Mouse (Mus musculus): Measurements from ENCODE around the gene Cryzl1.

Cryzl1 gene

DNA sequence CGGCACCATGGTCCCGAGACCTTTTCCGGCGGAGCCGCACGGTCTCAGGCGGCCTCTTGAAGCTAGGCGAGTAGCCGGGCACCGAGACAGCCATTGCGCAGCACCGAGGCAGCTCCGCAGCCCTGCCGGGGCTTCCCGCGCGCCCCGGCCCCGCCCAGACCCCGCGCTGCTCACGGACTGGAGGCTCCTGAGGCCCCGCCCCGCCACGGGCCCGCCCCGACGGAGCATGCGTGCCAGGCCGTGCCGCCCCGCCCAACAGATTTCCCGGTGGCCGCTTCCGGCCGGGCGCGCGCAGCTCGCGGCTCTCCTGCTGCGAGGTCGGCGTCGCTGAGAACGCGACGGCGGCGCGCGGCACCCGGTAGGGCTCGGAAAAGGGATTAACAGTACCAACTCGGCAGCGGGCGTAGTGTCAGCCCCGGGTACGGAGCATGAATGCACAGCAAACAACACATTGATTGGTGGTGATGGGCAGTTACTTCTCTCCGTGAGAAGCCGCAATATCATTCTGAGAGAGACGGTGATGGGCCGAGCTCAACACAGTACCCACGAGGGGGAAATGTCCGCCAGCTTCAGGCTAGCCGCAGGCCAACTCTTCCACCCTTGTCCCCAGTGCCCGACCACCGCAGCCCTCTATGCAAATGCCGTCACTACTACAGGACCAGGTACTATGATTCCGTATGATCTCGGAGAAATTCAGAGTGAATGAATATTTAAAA lies 40.0 kb downstream of the Cryzl1 start, which contains the start of gene Donson:
Donson (minus strand) TSS at position 152 of the 716 bp plus-strand sequence.
- peak; percentile 85 for DNase-seq (ENCODE audit: low read depth, low spot score)

DNA sequence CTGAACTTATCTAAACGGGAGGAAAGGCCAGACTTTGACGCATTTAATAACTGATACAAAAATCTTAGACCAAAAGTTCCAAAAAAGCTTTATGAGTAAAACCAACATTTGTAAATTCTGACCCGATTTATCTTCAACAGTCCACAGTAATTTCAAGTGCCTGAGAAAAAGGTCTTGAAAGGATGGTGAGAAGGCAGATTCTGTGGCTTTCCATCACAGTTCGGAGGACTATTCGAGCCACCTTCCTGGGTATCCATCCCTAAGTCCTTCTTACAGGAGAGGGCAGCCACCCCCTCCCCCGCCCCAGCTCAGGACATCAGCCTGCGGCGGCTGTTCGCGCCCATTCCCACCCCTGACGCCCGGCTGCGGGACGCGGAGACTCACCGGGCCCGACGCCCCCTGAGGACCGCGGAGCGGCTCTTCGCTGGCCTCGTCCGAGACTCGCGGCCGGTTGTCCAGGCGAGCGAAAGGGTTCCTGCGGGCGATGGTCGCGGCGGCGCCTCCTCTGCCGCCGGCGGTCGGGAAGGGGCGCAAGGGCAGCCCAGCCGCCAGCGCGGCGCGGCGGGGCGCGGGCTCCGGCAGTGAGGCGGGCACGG lies 40.7 kb downstream of the Cryzl1 start:
- no peak for DNase-seq (ENCODE audit: low read depth, low spot score)

DNA sequence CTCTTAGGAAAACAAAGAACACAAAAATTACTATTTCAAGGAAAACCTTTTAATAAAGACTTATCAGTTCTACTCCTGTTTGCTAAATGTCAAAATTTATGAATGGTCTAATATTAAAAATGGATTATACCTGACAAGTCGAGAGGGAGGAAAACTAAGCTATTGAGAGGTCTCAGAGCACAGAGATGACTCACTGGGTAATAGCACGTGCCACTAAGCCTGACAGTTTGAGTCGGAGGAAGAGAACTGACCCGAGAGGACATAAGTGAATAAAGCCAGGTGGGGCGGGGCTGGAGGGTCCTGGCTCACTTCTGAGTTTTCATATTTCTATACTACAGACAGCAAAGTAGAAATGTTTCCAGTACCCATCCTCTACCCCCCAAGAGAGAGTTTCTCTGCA lies 42.4 kb downstream of the Cryzl1 start:
- DNase-seq (ENCODE audit: low read depth, low spot score): no peak

DNA sequence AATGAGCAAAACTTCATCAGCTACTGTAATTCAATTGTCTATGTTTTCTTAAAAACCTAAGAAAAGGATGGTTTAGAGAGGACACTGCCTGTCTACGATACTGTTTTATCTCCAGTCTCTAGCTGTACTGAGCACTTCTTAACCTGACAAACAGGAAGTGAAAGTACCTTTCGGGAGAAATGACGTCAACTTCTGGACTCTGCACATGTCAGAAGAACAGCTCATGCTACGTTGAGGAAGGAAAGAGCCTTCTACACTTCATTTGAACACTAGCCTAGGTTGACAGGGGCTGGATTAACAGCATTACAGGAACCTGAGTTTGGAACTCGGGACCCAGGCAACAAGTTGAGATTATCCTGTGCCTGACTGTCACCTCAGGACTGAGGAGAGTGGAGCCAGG lies 43.2 kb downstream of the Cryzl1 start:
- DNase-seq (ENCODE audit: low read depth, low spot score): no peak

DNA sequence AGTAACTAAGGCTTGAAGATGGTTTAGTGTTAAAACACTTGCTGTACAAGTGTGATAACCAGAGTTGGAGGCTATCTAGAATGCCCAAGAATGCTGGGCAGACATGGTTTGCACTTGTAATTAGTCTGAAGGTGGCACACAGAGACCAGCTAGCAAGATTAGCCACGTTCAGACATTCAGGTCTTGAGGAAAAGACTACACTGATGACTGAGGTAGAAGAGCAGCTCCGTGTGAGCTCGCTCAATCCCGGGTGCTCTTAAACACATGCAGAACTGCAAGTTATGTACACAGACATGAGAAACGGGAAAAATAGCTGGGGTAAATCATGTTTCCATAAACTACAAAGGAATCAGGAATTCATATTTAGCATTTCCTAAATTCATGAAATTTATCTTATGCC lies 48.1 kb downstream of the Cryzl1 start:
- DNase-seq (ENCODE audit: low read depth, low spot score): no peak

DNA sequence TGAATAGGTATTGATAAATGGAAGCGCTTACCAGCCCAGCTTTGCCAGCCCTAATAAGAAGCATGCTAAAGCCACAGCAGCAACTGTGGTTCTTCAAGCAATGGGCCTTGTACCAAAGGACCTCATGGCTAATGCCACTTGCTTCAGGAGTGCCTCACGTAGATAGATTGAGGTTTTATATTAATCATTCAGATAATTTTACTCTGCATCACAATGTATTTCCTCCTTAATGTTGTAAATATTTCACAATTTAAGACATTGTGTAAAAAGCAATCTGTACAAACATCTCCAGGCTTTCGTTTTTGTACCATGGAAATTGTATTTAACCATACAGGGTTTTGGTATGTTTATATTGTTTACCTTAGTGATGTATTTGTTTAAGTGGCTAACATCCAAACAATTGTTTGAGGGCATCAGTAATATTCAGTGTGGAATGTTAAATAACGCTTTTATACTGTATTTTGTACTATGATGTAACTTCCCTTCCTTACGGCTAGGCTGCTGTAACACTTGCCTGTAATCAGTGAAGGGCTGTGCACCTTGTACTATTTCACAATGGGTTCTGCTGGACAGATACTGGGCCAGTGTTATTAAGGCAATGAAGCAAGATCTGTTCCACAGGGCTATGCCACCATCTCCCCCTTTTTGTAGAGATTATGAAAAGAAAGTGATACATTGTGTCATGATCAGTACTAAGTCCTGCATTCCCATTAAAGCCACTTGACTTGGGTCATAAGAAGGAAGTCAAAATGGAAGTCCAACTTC lies 50.4 kb downstream of the Cryzl1 start:
- DNase-seq (ENCODE audit: low read depth, low spot score): no peak

DNA sequence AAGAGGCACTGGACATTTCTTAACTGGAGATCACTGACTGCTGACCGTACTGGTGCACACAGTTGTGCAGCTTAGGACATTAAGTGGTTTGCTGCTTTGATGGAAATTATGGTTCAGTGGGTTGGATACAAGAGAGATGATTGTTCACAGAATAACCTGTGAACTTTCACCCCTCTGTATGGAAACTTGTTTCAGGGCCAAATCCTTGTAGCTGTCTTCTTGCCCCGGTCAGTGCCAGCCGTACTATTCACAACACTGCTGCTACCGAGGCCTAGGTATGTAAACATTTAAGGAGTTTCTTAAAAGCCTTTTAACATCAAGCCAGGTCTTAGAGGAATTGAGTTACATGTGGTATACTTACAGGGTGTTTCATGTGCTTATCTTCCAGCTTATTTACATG lies 54.3 kb downstream of the Cryzl1 start:
- DNase-seq (ENCODE audit: low read depth, low spot score): no peak

DNA sequence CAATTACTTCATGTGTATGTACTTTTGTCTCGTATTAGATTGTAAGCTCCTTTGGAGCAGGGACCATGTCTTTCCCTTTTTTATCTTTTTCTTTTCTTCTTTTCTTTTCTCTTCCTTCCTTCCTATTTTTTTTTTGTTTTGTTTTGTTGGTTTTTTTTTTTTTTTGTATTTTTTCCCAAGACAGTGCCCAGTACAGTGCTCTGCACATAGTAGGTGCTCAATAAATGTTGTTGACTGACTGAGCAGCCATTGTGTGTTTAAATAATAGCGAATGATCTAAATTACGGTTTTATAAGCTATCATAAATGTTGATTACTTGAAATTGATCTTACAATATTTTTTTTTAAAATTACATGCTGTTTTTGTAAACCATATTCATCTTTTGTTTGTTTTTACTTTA lies 65.0 kb downstream of the Cryzl1 start:
- no peak for DNase-seq (ENCODE audit: low read depth, low spot score)

DNA sequence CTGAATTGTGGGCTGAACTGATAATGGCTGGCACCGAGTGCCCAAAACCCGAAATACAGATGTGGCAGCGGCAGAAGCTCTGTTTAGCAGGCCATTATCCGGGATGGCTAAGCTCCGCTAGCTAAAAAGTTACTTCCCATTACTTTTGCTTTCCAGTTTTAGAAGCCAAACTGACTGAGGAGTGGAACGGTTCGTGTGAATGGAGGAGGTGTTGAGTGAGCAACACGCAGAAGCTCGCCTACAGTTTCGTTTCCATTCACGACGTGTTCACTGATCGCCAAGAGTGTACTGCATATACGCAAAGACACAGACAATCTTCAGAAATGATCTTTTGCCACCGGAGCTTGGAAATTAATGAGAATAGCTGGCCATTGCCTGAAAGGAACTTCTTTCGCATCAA lies 66.4 kb downstream of the Cryzl1 start:
- no peak for DNase-seq (ENCODE audit: low read depth, low spot score)

DNA sequence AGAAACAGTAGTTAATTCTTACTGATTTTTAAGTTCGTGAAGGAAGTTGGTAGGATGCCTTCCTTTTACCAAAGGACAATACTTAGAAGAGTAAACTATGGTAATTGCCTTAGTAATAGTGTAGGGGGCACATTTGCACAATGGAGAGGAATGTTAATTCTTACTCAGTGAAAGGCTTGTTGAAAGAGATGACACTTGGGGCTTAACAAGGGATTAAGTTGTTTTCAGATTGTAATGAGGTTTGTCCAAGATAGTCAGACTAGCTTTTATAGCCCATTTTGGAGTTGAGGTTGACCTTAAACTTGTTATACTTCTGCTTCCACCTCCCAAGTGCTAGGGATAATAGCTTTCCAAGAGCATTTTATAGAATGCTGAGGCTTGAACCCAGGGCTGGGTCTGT lies 67.4 kb downstream of the Cryzl1 start:
- no peak for DNase-seq (ENCODE audit: low read depth, low spot score)

DNA sequence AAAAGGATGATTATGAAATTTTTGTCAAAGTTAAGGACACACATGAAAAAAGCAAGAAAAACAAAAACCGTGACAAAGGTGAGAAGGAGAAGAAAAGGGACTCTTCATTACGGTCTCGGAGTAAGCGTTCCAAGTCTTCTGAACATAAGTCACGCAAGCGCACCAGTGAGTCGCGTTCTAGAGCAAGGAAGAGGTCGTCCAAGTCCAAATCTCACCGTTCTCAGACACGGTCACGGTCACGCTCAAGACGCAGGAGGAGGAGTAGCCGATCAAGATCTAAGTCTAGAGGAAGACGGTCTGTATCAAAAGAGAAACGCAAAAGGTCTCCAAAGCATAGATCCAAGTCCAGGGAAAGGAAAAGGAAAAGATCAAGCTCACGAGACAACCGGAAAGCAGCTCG lies 69.0 kb downstream of the Cryzl1 start:
- no peak for DNase-seq (ENCODE audit: low read depth, low spot score)

DNA sequence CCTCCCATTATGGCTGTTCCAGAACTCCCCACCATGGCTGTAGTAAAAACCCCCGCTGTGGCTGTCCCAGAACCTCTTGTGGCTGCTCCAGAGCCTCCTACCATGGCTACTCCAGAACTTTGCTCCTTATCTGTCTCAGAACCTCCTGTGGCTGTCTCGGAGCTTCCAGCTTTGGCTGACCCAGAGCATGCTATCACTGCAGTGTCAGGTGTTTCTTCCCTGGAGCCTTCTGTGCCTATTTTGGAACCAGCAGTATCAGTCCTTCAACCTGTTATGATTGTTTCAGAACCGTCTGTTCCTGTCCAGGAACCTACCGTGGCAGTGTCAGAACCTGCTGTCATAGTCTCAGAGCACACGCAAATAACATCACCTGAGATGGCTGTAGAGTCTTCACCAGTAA lies 70.3 kb downstream of the Cryzl1 start:
- no peak for DNase-seq (ENCODE audit: low read depth, low spot score)

DNA sequence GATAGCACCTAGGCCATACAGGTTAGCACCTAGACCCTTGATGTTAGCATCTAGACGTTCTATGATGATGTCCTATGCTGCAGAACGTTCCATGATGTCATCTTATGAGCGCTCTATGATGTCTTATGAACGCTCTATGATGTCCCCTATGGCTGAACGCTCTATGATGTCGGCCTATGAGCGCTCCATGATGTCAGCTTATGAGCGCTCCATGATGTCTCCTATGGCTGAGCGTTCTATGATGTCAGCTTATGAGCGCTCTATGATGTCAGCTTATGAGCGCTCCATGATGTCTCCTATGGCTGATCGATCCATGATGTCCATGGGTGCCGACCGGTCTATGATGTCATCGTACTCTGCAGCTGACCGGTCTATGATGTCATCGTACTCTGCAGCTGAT lies 71.5 kb downstream of the Cryzl1 start:
- DNase-seq (ENCODE audit: low read depth, low spot score): no peak

DNA sequence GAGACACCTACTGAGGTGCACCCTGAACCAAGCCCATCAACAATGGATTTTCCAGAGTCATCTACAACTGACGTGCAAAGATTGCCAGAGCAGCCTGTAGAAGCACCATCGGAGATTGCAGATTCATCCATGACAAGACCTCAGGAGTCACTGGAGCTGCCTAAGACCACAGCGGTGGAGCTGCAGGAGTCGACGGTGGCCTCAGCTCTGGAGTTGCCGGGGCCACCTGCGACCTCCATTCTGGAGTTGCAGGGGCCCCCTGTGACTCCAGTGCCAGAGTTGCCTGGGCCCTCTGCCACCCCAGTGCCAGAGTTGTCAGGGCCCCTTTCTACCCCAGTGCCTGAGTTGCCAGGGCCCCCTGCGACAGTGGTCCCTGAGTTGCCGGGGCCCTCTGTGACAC lies 73.5 kb downstream of the Cryzl1 start:
- no peak for DNase-seq (ENCODE audit: low read depth, low spot score)

DNA sequence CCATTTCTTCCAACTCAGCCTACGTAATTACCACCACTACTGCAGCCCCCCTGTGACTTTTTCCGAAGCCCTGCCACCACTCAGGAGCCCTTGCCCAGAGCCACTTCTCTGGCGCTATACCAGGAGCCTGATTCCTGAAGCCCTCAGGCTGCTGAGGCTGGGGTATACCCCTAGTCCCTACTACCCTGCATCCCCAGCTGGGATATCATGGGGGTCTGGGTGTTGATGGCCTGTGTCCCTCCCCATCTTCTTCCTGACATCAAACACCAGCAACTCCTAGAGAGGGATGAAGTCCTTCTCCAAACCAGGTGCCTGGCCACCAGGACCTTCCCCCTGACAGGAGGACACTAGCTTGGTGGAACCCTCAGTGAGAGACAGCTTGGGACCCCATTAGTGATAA lies 76.6 kb downstream of the Cryzl1 start:
- DNase-seq (ENCODE audit: low read depth, low spot score): no peak

DNA sequence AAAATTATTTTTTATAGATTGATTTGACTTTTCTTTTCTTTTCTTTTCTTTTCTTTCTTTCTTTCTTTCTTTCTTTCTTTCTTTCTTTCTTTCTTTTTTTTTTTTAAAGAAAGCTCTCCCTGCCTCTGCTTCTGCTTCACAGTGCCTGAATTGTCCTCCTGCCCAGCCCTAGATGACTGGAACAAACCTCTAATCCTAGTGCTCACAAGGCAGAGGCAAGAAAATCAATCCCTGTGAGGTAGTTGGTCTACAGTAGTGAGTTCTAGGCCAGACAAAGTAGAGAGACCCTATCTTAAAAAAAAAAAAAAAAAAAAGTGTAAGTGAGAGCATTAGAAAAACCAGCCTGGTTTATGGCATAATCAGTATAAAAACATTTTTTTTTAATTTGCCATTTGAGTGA lies 79.0 kb downstream of the Cryzl1 start:
- DNase-seq (ENCODE audit: low read depth, low spot score): no peak

DNA sequence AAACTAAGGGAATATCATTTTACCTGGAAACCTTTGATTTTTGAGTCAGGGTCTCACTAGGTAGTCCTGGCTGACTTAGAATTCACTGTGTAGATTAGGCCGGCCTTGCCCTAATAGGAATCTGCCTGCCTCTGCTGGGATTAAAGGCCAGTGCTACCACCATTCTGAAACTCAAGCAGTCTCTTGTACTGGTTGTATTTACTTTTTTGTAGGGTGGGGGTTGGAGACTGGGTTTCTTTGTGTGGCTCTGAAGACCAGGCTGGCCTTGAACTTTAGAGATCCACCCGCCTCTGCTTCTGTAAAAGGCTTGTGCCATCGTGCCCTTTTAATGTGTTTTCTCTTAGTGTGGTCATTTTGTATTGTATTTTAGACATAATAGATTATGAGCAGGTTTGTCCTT lies 79.5 kb downstream of the Cryzl1 start:
- DNase-seq (ENCODE audit: low read depth, low spot score): no peak

DNA sequence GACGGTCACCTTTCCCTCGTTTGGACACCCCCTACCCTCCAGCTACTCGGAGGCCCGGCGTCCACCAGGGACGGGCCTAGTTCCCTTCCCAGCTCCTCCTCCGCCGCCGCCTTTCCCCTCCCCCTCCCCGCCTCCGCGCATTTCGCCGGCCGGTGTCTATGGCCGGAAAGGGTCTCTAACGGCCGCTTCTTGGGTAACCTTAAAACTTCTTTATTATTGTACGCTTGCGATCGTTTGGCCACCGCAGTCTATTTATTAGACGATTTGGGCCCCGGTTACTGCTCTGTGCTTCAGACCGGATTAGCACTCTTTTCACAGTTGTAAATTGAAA lies 80.6 kb downstream of the Cryzl1 start:
- peak; percentile 61 for DNase-seq (ENCODE audit: low read depth, low spot score)

DNA sequence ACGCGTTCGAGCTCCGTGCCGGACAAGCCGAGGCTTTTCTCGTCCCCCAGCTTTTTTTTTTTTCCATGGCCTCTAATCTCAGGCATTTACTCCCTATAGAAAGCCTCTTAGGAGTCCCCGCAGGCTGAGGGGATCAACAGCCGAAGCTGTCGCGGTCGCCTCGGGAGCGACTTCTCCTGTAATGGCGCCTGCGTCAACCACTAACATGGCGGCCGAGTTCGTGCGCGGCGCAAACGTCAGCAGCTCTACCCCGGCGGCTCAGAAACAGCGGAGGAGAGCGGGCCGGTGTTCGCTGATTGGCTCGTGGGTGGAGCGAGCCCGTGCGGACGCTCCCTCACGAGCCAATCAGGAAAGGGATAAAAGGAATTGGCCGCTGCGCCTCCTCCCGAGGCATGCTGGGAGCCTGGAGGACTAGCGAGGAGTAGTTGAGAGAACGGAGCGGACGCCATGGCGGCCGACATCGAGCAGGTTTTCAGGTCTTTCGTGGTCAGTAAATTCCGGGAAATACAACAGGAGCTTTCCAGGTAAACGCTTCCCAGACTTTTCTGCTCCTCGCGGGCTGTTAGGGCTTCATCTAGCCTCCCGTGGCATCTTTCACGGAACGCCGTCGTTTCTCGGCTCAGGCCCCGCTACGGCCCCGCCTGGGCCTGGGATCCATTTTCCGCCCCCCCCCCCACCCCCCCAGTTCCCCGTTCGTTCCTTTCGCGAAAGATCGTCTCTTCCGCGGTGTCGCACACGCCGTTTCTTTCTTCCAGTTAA lies 81.1 kb downstream of the Cryzl1 start, which contains the start of gene Son:
Son (plus strand) TSS at position 46 of the 759 bp plus-strand sequence.
- DNase-seq (ENCODE audit: low read depth, low spot score): peak; percentile 94

DNA sequence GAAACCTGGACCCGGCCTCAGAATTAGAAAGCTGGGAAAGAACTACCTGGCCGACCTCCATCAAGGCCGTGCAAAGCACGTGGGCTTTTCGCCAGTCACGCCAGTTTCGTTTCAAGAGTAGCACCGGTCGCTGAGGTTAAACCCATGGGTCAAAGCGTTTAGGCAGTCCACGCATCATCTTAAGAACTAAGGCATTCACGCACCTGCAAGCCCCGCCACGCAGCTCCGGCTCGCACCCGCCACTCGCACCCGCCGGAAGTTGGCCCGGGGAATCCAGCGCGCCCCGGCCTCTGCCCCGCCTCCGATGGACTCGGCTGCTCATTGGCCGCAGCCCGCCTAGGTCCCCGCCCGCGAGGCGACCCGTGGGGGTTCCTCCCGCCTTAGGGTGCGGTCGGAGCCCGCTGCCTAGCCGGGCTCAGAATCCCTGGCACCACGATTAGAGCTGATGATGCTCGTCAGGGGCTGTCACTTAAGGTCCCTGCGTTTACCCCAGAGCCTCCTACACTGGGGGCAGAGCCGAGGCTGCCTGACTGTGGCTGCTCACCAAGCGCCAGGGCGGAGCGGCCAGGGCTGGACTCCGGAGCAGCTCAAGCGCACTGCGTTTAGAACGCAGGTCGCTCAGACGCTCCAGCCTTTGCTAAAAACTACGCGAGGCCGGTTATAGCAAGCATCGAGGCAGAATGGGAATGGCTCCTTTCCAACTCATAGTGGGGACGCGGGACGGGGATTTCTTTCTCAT lies 81.9 kb downstream of the Cryzl1 start, which contains the start of gene Gart:
Gart (minus strand) TSS at position 272 of the 739 bp plus-strand sequence.
- DNase-seq (ENCODE audit: low read depth, low spot score): peak; percentile 83

DNA sequence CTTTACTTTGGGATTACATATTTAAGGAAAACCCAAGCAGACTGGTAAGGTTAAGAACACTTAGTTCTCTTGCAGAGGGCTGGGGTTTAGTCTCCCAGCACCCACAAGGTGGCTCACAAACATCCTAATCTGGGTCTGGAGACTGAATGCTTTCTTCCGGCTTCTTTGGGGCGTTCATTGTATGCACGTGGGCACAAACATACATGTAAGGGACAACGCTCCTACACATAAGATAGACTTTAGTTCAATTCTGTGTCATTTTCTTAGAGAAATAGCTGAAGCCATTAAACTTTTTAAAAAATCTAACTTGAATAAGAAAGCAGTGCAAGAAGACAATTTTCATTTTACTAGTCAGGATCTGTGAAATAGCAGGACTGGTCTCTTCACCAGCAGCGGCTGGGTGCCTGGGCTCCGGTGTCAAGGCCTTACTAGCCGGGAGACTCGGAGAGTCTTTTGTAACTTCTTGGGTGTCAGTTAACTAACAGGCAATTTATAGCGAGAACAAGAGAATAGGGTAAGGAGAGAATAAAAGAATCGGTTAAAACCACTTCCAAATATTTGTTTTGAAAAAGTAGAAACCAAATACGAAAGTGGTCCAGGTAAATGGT lies 82.7 kb downstream of the Cryzl1 start:
- DNase-seq (ENCODE audit: low read depth, low spot score): no peak
